Mouse (Mus musculus): ENCODE measurements around the gene Vwa2. TPM values are rescaled to one million over a fixed set of nuclear protein-coding genes. Genes with fewer than 3 reads are reported as not detected.

Gene Vwa2
- total RNA-seq, 2 experiments from 2014 or later = not detected

DNA sequence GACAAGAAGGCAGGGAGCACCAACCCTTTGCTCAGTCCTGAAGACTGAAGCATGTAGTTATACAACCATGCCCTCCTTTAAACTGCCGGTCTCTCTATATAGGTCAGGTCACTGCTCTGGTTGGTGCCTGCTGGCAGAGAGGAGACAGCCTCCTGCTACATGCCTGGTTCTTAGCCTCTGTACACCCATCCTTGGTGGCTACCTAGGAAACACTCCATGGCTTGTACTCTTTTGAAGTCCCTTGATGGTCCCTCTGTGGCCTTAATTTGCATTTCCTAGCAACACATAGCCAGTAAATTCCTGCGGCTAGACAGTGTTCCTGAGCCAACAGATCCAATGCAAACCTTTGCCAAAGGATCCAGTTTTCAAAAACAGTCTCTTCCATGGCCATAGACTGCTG lies 71.6 kb downstream of the Vwa2 start:
- ATAC-seq (replicated peaks; ENCODE audit: low FRiP score, poor library complexity, severe bottlenecking) = no peak

DNA sequence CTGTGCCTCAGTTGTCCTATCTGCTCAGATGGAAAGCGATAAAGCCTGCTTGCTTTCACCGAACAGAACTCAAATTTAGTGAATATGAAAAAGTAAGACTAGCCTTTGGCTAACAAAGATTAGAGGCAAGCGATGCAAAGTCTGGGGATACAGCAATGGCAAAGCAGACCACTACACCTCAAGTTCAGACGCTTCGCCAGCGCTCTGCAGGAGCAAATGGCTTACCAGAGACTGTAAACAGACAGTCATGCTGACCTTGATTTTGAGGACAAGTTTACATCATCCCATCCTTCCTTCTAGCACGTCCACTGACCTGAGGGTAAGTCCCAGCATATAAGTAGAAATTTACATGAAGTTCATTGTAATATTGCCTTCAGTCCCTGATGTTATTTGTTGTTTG lies 72.2 kb downstream of the Vwa2 start:
- ATAC-seq (replicated peaks; ENCODE audit: low FRiP score, poor library complexity, severe bottlenecking) = no peak

DNA sequence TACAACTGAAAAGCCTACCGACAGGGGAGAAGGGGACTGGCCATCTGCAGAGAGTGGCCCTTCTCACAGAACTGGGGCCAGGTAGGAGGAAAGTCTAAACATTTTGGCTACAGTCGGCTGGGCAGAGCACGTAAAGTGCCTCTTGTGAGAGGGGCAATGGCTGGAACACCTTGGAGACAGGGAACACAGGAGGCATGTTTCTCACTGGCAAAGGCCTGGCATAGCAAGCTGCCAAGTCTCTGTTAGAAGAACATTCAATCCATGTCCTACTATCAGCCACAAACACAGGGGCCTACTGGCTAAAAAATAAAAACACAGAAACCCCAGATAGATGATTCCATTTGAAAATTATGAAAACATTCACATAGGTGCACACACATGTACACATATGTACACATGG lies 72.7 kb downstream of the Vwa2 start:
- no peak for ATAC-seq (replicated peaks; ENCODE audit: low FRiP score, poor library complexity, severe bottlenecking)

DNA sequence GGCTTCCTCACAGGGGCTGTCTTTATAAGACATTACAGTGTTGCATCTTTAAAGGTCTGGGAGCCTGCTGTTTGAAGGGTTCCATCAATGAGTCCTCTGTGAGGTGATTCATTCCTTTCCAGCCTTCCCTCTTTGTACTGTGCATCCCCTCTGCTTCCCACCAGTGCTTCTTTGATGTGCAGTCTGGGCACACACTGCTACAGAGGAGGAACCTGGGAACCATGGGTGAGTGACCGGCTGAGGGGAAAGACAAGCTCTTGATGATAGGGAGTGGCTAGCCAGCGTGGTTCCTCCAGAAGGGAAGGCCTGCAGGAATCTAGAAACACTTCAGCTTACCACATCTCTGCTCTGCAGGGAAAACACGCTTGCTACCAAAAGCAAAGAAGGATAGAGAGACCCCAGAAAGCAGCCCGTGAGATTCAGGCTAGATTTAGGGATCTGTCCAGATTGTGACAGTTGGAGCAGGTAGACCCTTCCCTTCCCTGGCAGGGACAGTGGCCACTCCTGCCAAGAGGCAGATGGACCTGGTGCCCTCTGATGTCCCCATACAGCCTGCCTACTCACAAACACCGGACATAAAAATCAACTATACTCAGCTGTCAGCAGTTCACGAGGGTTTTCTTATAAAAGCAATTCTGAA lies 74.0 kb downstream of the Vwa2 start:
- ATAC-seq (replicated peaks; ENCODE audit: low FRiP score, poor library complexity, severe bottlenecking) = no peak

DNA sequence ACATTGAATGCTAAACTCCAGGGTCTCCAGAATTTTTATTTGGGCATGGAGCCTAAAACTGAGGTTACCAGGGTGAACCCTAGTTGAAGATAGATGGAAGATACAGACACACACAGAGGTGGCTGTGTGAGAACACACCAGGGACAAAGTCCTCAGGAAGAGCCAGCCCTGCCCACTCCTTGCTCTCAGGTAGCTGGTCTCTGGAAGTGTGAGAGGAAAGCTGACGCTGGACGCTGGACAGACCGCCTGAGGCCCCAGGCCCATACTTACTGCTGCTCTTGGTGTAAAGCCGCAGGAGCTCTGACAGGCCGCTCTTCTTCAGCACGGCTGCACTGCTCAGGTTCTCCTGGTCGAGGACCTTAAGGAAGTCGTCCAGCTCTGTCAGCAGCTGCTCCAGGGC lies 75.8 kb downstream of the Vwa2 start:
- ATAC-seq (replicated peaks; ENCODE audit: low FRiP score, poor library complexity, severe bottlenecking) = no peak

DNA sequence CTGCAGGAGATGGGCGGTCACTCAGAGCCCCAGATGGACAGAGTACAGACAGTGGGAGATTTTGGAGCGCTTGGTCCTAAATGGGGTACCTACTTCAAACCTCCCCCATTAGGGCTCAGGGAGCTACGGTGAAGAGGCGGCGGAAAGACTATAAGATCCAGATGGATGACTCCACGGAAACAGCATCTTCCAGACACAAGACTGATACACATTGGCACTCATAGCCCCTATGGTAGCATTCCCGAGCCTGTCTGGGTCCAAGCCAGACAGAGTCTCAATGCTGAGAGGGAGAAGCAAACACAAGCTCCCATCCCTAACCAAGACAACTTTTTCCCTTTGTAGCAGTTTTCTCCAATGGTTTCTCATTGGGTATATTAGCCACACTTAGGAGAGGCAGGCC lies 76.8 kb downstream of the Vwa2 start:
- ATAC-seq (replicated peaks; ENCODE audit: low FRiP score, poor library complexity, severe bottlenecking) = no peak

DNA sequence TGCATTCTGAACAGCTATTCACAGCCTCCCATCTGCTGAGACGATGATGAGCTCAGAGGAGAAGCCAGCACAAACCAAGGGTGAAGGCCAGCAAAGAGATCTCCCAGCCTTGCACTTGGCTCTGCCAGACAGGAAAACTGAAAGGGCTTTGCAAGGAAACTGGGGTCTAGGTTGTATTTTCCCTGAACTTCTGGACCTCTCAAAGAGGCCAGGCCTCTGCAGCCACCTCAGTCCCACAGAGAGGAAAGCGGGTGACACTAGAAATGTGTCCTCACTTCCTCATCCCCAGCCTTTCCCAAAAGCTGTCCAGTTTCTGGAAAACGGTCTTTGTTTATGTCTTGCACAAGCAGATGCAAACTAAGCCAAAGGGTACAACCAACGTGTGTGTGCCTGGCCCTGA lies 79.8 kb downstream of the Vwa2 start:
- ATAC-seq (replicated peaks; ENCODE audit: low FRiP score, poor library complexity, severe bottlenecking) = no peak

DNA sequence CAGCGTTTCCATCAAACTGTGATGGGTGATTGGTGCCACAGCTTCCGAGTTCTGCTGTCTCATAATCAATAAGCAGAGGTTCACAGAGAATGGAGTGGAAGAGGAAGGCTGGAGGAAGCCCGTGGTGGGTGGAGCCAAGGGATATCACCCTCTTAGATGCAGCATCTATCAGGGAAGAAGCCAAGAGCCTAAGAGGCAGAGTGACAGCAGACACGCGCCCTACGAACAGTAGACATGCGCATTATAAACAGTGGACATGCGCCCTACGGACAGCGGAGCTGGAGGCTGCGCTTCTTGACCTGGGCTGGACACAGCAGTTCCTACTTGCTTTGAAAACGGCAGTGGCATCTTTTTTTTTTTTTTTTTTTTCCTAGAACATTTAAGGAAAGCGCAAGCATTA lies 80.8 kb downstream of the Vwa2 start:
- no peak for ATAC-seq (replicated peaks; ENCODE audit: low FRiP score, poor library complexity, severe bottlenecking)

DNA sequence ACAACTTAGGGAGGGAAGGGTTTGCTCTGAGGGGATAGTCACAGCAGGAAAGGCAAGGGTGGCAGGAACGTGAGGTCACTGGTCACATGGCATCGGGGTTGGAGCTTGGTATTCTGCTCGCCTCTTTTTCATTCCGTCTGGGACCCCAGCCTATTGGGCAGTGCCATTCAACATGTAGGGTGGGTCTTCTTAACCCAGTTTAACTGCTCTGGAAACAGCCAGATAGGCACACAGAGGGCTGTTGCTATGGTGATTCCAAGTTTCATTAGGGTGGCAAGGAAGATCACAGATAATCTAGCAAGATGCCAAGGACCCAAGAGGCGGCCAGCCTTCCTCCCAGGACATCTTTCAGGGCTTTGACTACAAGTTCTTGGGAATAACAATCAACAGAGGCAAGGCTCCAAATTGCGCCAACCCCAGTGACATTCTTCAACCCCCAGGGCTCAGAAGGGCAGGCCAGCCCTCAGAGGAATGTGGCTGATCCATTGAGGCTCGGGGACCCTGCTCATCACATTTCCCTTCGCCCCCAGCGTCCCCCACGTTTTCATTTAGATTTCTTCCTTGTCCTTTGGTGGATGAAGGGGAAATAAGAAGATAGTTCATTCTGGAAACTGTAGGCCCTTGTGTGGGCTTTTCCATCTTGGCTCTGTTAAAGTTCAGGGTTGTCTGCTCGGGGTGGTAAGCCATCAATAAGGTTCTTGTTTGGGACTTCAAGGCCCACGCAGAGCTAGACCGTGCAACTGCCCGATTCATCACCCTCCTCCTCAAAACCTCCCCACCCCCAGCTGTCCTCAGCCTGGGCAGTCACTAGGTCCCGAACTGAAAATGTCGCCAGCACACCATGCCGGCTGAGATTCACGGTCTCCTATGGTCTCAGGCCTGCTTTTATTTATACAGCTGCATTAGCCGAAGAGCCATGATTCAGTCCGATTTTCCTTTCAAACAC lies 81.8 kb downstream of the Vwa2 start:
- ATAC-seq (replicated peaks; ENCODE audit: low FRiP score, poor library complexity, severe bottlenecking) = no peak

DNA sequence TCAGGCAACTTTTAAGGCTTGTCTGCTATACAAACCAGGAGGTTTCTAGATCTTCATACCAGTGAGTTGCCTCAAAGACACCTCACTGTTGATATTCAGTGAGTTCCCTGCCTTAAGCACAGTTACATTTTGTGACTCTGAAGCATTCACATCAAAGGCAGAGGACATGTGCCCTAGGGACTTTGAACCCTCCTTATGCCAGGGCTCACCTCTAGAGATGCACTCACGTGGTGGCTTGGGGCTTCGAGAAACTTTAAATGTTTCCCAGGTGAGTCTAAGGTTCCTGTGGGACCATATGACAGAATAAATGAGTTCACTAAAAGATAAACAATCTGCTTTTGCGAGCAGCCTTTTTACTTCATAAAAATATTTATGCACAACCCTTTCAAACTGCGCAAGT lies 84.0 kb downstream of the Vwa2 start:
- no peak for ATAC-seq (replicated peaks; ENCODE audit: low FRiP score, poor library complexity, severe bottlenecking)

DNA sequence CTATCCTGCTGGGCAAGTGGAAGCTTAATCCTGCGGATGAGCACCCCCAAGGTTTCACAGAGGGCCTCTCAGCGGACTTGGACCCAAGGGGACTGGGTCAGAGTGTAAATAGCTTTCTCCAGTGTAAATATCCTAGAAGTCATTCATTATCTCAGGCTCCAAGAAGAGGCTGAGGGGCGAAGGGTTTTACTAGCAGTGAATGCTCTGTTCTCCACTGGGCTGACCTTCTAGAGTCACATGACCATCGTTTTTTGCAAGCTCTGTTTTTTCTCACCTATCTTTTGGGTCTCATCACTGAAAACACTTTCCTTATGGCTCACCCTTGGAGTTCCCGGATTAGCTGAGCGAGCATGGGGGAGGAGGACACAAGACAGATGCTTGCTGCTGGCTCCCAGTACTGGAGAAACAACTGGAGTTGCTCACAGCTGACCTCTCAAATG lies 84.6 kb downstream of the Vwa2 start:
- no peak for ATAC-seq (replicated peaks; ENCODE audit: low FRiP score, poor library complexity, severe bottlenecking)

DNA sequence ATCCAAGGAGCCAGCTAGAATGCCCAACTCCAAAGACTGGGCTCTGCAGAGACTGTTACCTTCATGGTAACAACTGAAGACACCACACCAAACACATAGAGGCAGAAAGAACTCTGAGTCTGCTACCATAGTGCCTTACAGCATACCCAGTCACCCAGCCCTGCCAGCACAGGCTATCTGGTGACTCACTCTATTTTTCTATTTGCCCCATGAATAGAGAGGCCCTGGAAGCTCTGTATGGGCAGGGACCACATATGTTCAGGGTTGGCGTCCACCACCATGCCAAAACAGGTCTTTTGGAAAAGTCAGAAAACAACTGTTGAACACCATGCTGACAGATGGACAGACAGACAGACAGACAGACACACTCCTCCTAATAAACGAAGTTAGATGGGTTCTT lies 85.0 kb downstream of the Vwa2 start:
- ATAC-seq (replicated peaks; ENCODE audit: low FRiP score, poor library complexity, severe bottlenecking) = no peak

DNA sequence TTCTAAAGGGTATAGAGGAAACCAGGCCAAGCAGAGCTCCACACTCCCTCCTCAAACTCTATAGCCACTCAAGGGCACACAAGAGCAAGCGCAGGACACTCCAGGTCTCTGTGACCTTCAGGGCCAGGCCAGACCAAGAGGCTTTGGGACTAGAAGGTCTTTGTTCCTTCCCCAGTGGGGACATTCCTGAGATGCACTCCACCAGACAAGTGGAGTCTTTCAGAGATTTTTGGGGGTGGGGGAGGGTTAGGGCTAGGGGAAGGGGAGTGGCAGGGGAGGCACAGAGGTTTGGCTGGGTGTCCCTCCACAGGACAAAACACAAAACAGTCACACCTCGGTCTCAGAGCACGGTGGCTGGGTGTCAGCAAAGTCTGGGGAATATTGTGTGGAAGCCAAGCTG lies 85.6 kb downstream of the Vwa2 start:
- no peak for ATAC-seq (replicated peaks; ENCODE audit: low FRiP score, poor library complexity, severe bottlenecking)

Other genes with a start within 250 kb of the Vwa2 start
- not detected in 2 replicates for gene Adrb1, start 152.1 kb upstream of the Vwa2 start, total RNA-seq (2015; ENCODE audit: low replicate concordance)
- gene Adrb1, start 152.1 kb upstream of the Vwa2 start, total RNA-seq (2017; ENCODE audit: low replicate concordance) = 0.45 TPM in 1 of 2 replicates, not detected in the other
- 12.6 and 18.4 TPM in 2 replicates for gene Ccdc186, start 52.1 kb upstream of the Vwa2 start, total RNA-seq (2015; ENCODE audit: low replicate concordance)
- 27.0 and 45.1 TPM in 2 replicates for gene Ccdc186, start 52.1 kb upstream of the Vwa2 start, total RNA-seq (2017; ENCODE audit: low replicate concordance)
- gene Tdrd1, start 48.0 kb upstream of the Vwa2 start, total RNA-seq (2015; ENCODE audit: low replicate concordance) = not detected in 2 replicates
- gene Tdrd1, start 48.0 kb upstream of the Vwa2 start, total RNA-seq (2017; ENCODE audit: low replicate concordance) = not detected in 2 replicates
- not detected in 2 replicates for gene Afap1l2, start 134.0 kb downstream of the Vwa2 start, total RNA-seq (2015; ENCODE audit: low replicate concordance)
- gene Afap1l2, start 134.0 kb downstream of the Vwa2 start, total RNA-seq (2017; ENCODE audit: low replicate concordance) = not detected in 2 replicates

Measured in erythroid progenitor cell, adult 5-6 weeks (primary cell).